Mouse (Mus musculus) bone marrow, adult 2 months (tissue): Measurements from ENCODE around the gene Gm11939. TPM values are rescaled to one million over a fixed set of nuclear protein-coding genes. Genes with fewer than 3 reads are reported as not detected.

Experiments
- H3K27ac ChIP-seq: fragments of 200-500 bp; 2 replicates; pipeline ENCODE4 v1.5.1; 2012; ENCODE audit warnings: low read depth, mild to moderate bottlenecking, control low read depth, inconsistent platforms, low read length; ENCODE audit not compliant: control insufficient read depth, poor library complexity, insufficient read depth
- H3K4me1 ChIP-seq: fragments of 200-500 bp; 2 replicates; pipeline ENCODE4 v1.6.1; 2011; ENCODE audit warnings: low read length; ENCODE audit not compliant: control insufficient read depth, insufficient read depth
- H3K4me3 ChIP-seq: fragments of 200-500 bp; replicated peaks from 2 replicates; pipeline ENCODE3; 2011; ENCODE audit warnings: mild to moderate bottlenecking, low read depth, low read length, control low read depth; ENCODE audit not compliant: control insufficient read depth
- CTCF ChIP-seq: fragments of 200-500 bp; IDR thresholded peaks from 2 replicates; pipeline ENCODE4 v1.5.1; 2011; ENCODE audit warnings: low read length, control low read depth; ENCODE audit not compliant: control insufficient read depth, insufficient read depth
- POLR2A ChIP-seq: fragments of 200-500 bp; IDR thresholded peaks from 2 replicates; pipeline ENCODE4 v1.6.1; 2011; ENCODE audit warnings: low read depth, mild to moderate bottlenecking, control low read depth, low read length, borderline replicate concordance; ENCODE audit not compliant: control insufficient read depth
- WGBS: fragments of 180-500 bp; shearing (Covaris S2); methylation state at CpG from one replicate; pipeline ENCODE4 v1.1.7; 2018; 5-methylcytosine and 5-hydroxymethylcytosine counted together
- polyA plus RNA-seq: library from polyadenylated mRNA; stranded (reverse); fragments of >200 nt; gene quantifications from 2 replicates; pipeline ENCODE4 v1.2.4, GENCODE M21; 2011; ENCODE audit warnings: low replicate concordance; ENCODE audit not compliant: missing spikeins, insufficient read depth, insufficient read length

Gene Gm11939
- polyA plus RNA-seq, 1 experiment: not detected

DNA sequence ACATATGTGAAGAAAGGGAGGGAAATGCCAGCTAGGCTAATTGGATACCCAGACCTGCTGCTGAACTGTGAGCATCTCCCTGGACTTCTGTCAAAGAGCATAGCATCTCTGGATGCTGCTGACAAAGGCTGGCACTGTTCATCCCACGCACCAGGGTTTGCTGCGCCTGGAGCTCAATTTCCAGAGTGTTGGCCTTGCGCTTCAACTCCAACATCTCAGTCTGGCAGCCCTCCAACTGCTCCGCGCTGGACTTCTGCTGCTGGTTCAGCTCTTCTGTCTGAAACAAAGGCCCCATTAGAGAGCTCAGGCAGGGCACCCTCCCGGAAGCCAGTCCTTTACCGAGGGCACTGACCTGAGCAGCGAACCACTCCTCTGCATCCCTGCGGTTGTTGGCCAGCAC, 19.5 kb downstream of the Gm11939 start:
- 80% methylated on average over 9 of the region's 9 CpGs for WGBS
- Histone ChIP-seq H3K27ac (no peak overlapping the region), H3K4me3 (no peak overlapping the region), H3K4me1 (no peaks in the 10 kb centered on the region)
- TF ChIP-seq POLR2A (no peak), CTCF (no peak)

DNA sequence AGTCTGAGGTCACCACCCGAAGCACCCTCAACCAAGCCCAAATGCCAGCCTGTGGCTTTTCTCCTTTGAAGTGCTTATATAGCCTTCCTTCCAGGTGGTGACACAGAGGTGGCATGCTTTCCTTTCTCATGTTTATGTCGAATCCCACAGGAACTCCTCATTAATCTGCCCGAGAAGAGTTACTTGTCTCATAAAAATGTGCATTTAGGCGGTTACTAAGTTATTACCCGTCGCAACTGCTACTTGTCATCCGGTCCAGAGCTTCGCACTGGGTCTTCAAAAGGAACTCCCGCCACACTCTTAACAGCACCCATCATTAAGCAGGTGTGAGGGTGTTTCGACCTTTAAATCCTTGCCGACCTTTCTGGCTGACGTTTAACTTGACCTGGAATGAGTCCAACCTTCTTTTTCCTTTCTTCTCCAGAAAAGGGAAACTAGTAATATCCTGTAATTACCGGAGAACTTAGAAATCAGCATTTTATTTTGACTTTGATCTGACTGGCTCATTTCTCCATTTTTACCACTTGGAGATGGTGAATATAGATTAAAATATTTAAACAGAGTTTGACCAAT, 37.9 kb downstream of the Gm11939 start, which contains the start of gene Krt39:
Gene Krt39 (minus strand): TSS at position 51 of the 573 bp plus-strand sequence.
- Histone ChIP-seq H3K4me1 (no peaks in the 10 kb centered on the region), H3K4me3 (no peak within 1 kb of the TSS), H3K27ac (no peak within 1 kb of the TSS)
- TF ChIP-seq CTCF: no peak
- no peak for TF ChIP-seq POLR2A
- WGBS: 70% methylated on average over 13 of the region's 13 CpGs

DNA sequence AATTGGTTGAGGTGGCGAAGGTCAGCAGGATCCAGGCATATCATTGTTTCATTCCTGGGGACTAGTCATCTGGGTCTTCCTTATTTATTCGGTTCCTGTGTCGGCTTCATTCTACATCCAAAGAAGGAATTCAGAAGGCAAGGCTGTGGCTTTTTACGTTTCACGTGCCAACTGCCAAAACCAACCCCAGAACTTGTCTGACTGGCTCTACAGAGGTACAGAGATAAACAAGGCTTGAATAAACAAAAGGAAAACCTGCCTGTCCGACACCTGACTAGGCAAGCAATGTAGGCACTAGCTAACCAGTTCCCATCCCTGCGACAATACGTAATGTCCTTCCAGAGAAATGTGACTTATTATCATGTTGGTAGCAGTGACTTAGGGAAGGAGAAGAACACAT, 45.2 kb downstream of the Gm11939 start:
- no peak overlapping the region for H3K27ac ChIP-seq
- H3K4me3 ChIP-seq: no peak overlapping the region
- H3K4me1 ChIP-seq: no peaks in the 10 kb centered on the region
- no peak for TF ChIP-seq POLR2A
- no peak for TF ChIP-seq CTCF
- 74% methylated on average over 8 of the region's 8 CpGs for WGBS

Other genes with a start within 250 kb of the Gm11939 start
- gene Krt25, start 236.5 kb downstream of the Gm11939 start, polyA plus RNA-seq: not detected in 2 replicates
- not detected in 2 replicates for gene Krt26, start 221.5 kb downstream of the Gm11939 start, polyA plus RNA-seq
- gene Krt27, start 208.4 kb downstream of the Gm11939 start, polyA plus RNA-seq: 2.6 TPM in 1 of 2 replicates, not detected in the other
- gene Krt28, start 184.6 kb downstream of the Gm11939 start, polyA plus RNA-seq: not detected in 2 replicates
- gene Krt10, start 170.1 kb downstream of the Gm11939 start, polyA plus RNA-seq: not detected in 2 replicates
- not detected in 2 replicates for gene Krt12, start 137.2 kb downstream of the Gm11939 start, polyA plus RNA-seq
- gene Krt20, start 121.3 kb downstream of the Gm11939 start, polyA plus RNA-seq: not detected in 2 replicates
- gene Krt23, start 66.3 kb downstream of the Gm11939 start, polyA plus RNA-seq: not detected in 2 replicates
- gene Krt39, start 38.1 kb downstream of the Gm11939 start, polyA plus RNA-seq: not detected in 2 replicates
- gene Krt40, start 16.3 kb downstream of the Gm11939 start, polyA plus RNA-seq: not detected in 2 replicates
- not detected in 2 replicates for gene Krtap3-3, start 8.6 kb downstream of the Gm11939 start, polyA plus RNA-seq
- gene Krtap3-2, start 2.6 kb downstream of the Gm11939 start, polyA plus RNA-seq: not detected in 2 replicates
- gene Krtap3-1, start 7.2 kb upstream of the Gm11939 start, polyA plus RNA-seq: not detected in 2 replicates
- 1.5 TPM in 1 of 2 replicates, not detected in the other for gene Krtap1-5, start 21.6 kb upstream of the Gm11939 start, polyA plus RNA-seq
- gene Krtap1-4, start 24.2 kb upstream of the Gm11939 start, polyA plus RNA-seq: not detected in 2 replicates
- not detected in 2 replicates for gene Krtap1-3, start 31.9 kb upstream of the Gm11939 start, polyA plus RNA-seq
- gene Krtap9-3, start 38.6 kb upstream of the Gm11939 start, polyA plus RNA-seq: not detected in 2 replicates
- gene Gm11938, start 43.8 kb upstream of the Gm11939 start, polyA plus RNA-seq: not detected in 2 replicates
- gene Gm11937, start 50.7 kb upstream of the Gm11939 start, polyA plus RNA-seq: not detected in 2 replicates
- not detected in 2 replicates for gene Krtap2-4, start 55.4 kb upstream of the Gm11939 start, polyA plus RNA-seq
- gene Gm11562, start 61.0 kb upstream of the Gm11939 start, polyA plus RNA-seq: not detected in 2 replicates
- not detected in 2 replicates for gene Krtap4-1, start 68.8 kb upstream of the Gm11939 start, polyA plus RNA-seq
- gene Krtap4-2, start 75.6 kb upstream of the Gm11939 start, polyA plus RNA-seq: not detected in 2 replicates
- gene Krtap4-7, start 84.6 kb upstream of the Gm11939 start, polyA plus RNA-seq: not detected in 2 replicates
- gene Gm11555, start 90.8 kb upstream of the Gm11939 start, polyA plus RNA-seq: not detected in 2 replicates
- not detected in 2 replicates for gene Gm11563, start 99.5 kb upstream of the Gm11939 start, polyA plus RNA-seq
- not detected in 2 replicates for gene Krtap4-6, start 106.5 kb upstream of the Gm11939 start, polyA plus RNA-seq
- gene Gm14190, start 131.3 kb upstream of the Gm11939 start, polyA plus RNA-seq: not detected in 2 replicates
- gene Gm14180, start 174.8 kb upstream of the Gm11939 start, polyA plus RNA-seq: not detected in 2 replicates
- not detected in 2 replicates for gene Gm11595, start 213.4 kb upstream of the Gm11939 start, polyA plus RNA-seq
- not detected in 2 replicates for gene Krtap4-8, start 221.2 kb upstream of the Gm11939 start, polyA plus RNA-seq
- gene Krtap4-9, start 225.7 kb upstream of the Gm11939 start, polyA plus RNA-seq: not detected in 2 replicates
- gene Gm11596, start 234.0 kb upstream of the Gm11939 start, polyA plus RNA-seq: not detected in 2 replicates
- gene Gm11569, start 239.5 kb upstream of the Gm11939 start, polyA plus RNA-seq: not detected in 2 replicates
- not detected in 2 replicates for gene Gm11554, start 245.0 kb upstream of the Gm11939 start, polyA plus RNA-seq